Mouse (Mus musculus): ENCODE results near the gene Ephx4. TPM values are rescaled to one million over a fixed set of nuclear protein-coding genes. Genes with fewer than 3 reads are reported as not detected.
A peak's percentile ranks its signal among the peaks of the same experiment; 100 is the strongest.
"Not testable (repeated sequence)": the region's sequence is repeated elsewhere in the genome, so short reads cannot be mapped to it uniquely, and the experiment has no call there.

Ephx4 gene
- 10 to 100 TPM; 73.7 to 91.4 TPM for total RNA-seq (2021)

- no peak for DNase-seq (ENCODE audit: low spot score in 2 of 2)
- intact Hi-C loops (cut with DNase I) = no loop called here
Measured at GRCm38 (mm10) chr5:107402436-107402835, at the start of gene Ephx4. Ephx4 (plus strand) TSS chr5:107402736.

- intact Hi-C loops (cut with DNase I) = no loop called here
- DNase-seq (ENCODE audit: low spot score in 2 of 2) = no peak
Measured at GRCm38 (mm10) chr5:107353981-107354380, 48.6 kb upstream of the Ephx4 start.

GRCm38 (mm10) chr5:107355801-107356200 is 46.7 kb upstream of the Ephx4 start:
- DNase-seq (ENCODE audit: low spot score in 2 of 2) = no peak
- intact Hi-C loops (cut with DNase I) = no loop called here

- intact Hi-C loops (cut with DNase I) = no loop called here
- DNase-seq (ENCODE audit: low spot score in 2 of 2) = no peak
Measured at GRCm38 (mm10) chr5:107357723-107358122, 44.8 kb upstream of the Ephx4 start.

GRCm38 (mm10) chr5:107359395-107360053 is 43.0 kb upstream of the Ephx4 start:
- intact Hi-C loops (cut with DNase I) = no loop called here

GRCm38 (mm10) chr5:107360054-107360730 is 42.3 kb upstream of the Ephx4 start:
- DNase-seq (ENCODE audit: low spot score in 2 of 2) = no peak
- intact Hi-C loops (cut with DNase I) = no loop called here

More at GRCm38 (mm10) chr5:107359395-107360053, 43.0 kb upstream of the Ephx4 start:
- peak; percentile 81 to 85 for DNase-seq (ENCODE audit: low spot score in 2 of 2)

GRCm38 (mm10) chr5:107370040-107370439 is 32.5 kb upstream of the Ephx4 start:
- DNase-seq (ENCODE audit: low spot score in 2 of 2) = no peak
- intact Hi-C loops (cut with DNase I) = no loop called here

GRCm38 (mm10) chr5:107371335-107371734 is 31.2 kb upstream of the Ephx4 start:
- DNase-seq (ENCODE audit: low spot score in 2 of 2) = no peak
- intact Hi-C loops (cut with DNase I) = no loop called here

GRCm38 (mm10) chr5:107373256-107373655 is 29.3 kb upstream of the Ephx4 start:
- intact Hi-C loops (cut with DNase I) = no loop called here
- no peak for DNase-seq (ENCODE audit: low spot score in 2 of 2)

- DNase-seq (ENCODE audit: low spot score in 2 of 2); intact Hi-C loops (cut with DNase I): not testable (repeated sequence)
Measured at GRCm38 (mm10) chr5:107386448-107386847, 16.1 kb upstream of the Ephx4 start.

GRCm38 (mm10) chr5:107387788-107388187 is 14.7 kb upstream of the Ephx4 start:
- intact Hi-C loops (cut with DNase I) = no loop called here
- DNase-seq (ENCODE audit: low spot score in 2 of 2) = no peak

- no peak for DNase-seq (ENCODE audit: low spot score in 2 of 2)
- intact Hi-C loops (cut with DNase I) = no loop called here
Measured at GRCm38 (mm10) chr5:107389373-107389772, 13.2 kb upstream of the Ephx4 start.

GRCm38 (mm10) chr5:107394437-107394836 is 8.1 kb upstream of the Ephx4 start:
- DNase-seq (ENCODE audit: low spot score in 2 of 2) = no peak
- intact Hi-C loops (cut with DNase I) = no loop called here

GRCm38 (mm10) chr5:107403011-107403946 is 743 bp downstream of the Ephx4 start:
- DNase-seq (ENCODE audit: low spot score in 2 of 2) = peak; percentile 47 to 70

GRCm38 (mm10) chr5:107403947-107404684 is 1.6 kb downstream of the Ephx4 start:
- peak; percentile 63 to 65 for DNase-seq (ENCODE audit: low spot score in 2 of 2)
- intact Hi-C loops (cut with DNase I) = loop anchor here (2.0 kb wide), 1 partner anchor 95 kb away; no protein-coding TSS in a partner anchor

More at GRCm38 (mm10) chr5:107403011-107403946, 743 bp downstream of the Ephx4 start:
- intact Hi-C loops (cut with DNase I) = no loop called here

- DNase-seq (ENCODE audit: low spot score in 2 of 2) = peak; percentile 65 to 71
- intact Hi-C loops (cut with DNase I) = loop anchor here (2.0 kb wide), 1 partner anchor 93 kb away; no protein-coding TSS in a partner anchor
Measured at GRCm38 (mm10) chr5:107405361-107405760, 2.8 kb downstream of the Ephx4 start.

- intact Hi-C loops (cut with DNase I) = no loop called here
- DNase-seq (ENCODE audit: low spot score in 2 of 2) = no peak
Measured at GRCm38 (mm10) chr5:107410305-107410704, 7.8 kb downstream of the Ephx4 start.

- intact Hi-C loops (cut with DNase I) = no loop called here
- no peak for DNase-seq (ENCODE audit: low spot score in 2 of 2)
Measured at GRCm38 (mm10) chr5:107411326-107411725, 8.8 kb downstream of the Ephx4 start.

GRCm38 (mm10) chr5:107412285-107412684 is 9.7 kb downstream of the Ephx4 start:
- intact Hi-C loops (cut with DNase I) = no loop called here
- no peak for DNase-seq (ENCODE audit: low spot score in 2 of 2)
